Mouse (Mus musculus): ENCODE results near the gene Pkp3. TPM values are rescaled to one million over a fixed set of nuclear protein-coding genes. Genes with fewer than 3 reads are reported as not detected.
"Not testable (repeated sequence)": the region's sequence is repeated elsewhere in the genome, so short reads cannot be mapped to it uniquely, and the experiment has no call there.

Gene Pkp3
- 0.94 and 3.4 TPM in 2 replicates for polyA plus RNA-seq (2016; fragmentation: Nextera tagmentation; extraction: Ambion mirVana)

DNA sequence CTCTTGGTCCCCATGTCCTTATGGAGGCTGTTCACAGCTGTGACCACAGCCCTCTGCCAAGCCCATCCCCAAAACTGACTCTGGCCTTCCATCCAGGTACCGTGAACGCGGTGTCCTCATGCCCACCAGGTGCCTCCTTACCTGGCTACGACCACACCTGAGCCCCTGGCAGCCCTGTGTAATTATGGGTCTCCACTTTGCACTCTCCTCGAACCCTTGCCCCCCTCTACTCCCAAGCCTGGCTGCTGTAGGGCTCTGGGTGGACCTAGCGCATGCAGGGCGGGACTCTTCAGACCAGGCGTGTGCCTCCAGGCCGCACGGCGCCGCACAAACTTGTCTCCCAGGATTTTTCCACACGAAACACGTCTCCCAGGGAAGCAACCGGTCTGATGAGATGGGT lies at the start of gene Pkp3:
TSS of gene Pkp3 (plus strand) at position 378 of the 400 bp plus-strand sequence.
- no peaks in the 10 kb centered on the region for H3K9me3 ChIP-seq
- peaks cover 91% of the 10 kb centered on the region for H3K27me3 ChIP-seq (ENCODE audit: insufficient read depth, poor library complexity, severe bottlenecking)
- H3K4me1 ChIP-seq, result peaks cover 4% of the 10 kb centered on the region; the same call in 1 of the 2 replicates
- no peak within 1 kb of the TSS for H3K4me3 ChIP-seq
- no peak for DNase-seq (ENCODE audit: low spot score)
- H3K36me3 ChIP-seq, result no peaks in the 10 kb centered on the region
- 86% methylated on average over 15 of the region's 15 CpGs for WGBS
- 0 out of 2 replicates have a peak within 1 kb of the TSS, but pooled peaks have one; percentile 11 for H3K27ac ChIP-seq

GRCm38 (mm10) chr7:141028831-141029230 lies 49.2 kb upstream of the Pkp3 start, which contains the start of gene Gm17387:
Gm17387 (plus strand) TSS chr7:141029131.
- Histone ChIP-seq H3K4me3 (no peak within 1 kb of the TSS), H3K9me3 (no peaks in the 10 kb centered on the region), H3K4me1 (no peaks in the 10 kb centered on the region), H3K36me3 (no peaks in the 10 kb centered on the region), H3K27ac (no peak within 1 kb of the TSS), H3K27me3 (ENCODE audit: insufficient read depth, poor library complexity, severe bottlenecking) (no peaks in the 10 kb centered on the region)
- 88% methylated on average over 2 of the region's 2 CpGs for WGBS
- DNase-seq (ENCODE audit: low spot score), result no peak

GRCm38 (mm10) chr7:141030390-141030789 lies 47.6 kb upstream of the Pkp3 start:
- H3K36me3 ChIP-seq, result no peaks in the 10 kb centered on the region
- no peaks in the 10 kb centered on the region for H3K9me3 ChIP-seq
- no peaks in the 10 kb centered on the region for H3K27me3 ChIP-seq (ENCODE audit: insufficient read depth, poor library complexity, severe bottlenecking)
- no peak for DNase-seq (ENCODE audit: low spot score)
- H3K4me3 ChIP-seq, result no peak overlapping the region
- H3K27ac ChIP-seq, result no peak overlapping the region
- no peaks in the 10 kb centered on the region for H3K4me1 ChIP-seq
- 47% methylated on average over 3 of the region's 3 CpGs for WGBS

DNA sequence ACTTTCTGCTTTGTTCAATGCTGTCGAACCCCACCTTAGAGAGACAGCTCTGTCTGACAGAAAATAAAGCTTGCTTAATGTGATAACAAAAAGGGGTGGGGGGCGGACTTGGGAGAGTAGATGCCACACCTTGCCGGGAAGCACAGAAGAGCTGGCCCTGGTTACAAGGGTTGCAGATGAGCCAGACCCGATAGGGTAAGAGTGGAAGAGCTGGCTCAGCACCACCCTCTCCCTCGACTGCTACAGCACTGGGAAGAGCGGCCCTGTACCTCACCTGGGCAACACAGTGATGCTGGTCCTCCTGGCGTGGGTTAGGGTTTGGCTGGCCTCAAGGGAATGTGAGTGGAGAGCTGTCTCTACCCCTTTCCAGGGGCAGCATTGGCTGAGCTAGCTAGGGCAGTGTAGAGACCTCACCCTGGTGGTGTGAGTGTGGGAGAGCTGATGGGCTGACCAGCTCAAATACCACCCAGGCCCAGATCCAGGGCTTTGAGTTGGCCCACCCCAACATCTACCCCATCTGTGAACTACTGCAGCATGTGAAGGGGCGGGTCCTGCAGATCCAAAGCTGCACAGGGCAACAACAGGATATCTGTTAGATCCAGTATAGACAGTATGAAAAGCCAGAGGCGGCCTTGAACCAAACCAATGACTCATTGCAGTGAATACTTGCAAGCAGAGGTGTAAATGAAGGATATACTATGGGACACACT lies 45.4 kb upstream of the Pkp3 start:
- no peak overlapping the region for H3K4me3 ChIP-seq
- 63% methylated on average over 9 of the region's 9 CpGs for WGBS
- H3K27me3 ChIP-seq (ENCODE audit: insufficient read depth, poor library complexity, severe bottlenecking), result no peaks in the 10 kb centered on the region
- DNase-seq (ENCODE audit: low spot score), result no peak
- no peaks in the 10 kb centered on the region for H3K9me3 ChIP-seq
- H3K27ac ChIP-seq, result no peak overlapping the region
- no peaks in the 10 kb centered on the region for H3K4me1 ChIP-seq
- H3K36me3 ChIP-seq, result no peaks in the 10 kb centered on the region

DNA sequence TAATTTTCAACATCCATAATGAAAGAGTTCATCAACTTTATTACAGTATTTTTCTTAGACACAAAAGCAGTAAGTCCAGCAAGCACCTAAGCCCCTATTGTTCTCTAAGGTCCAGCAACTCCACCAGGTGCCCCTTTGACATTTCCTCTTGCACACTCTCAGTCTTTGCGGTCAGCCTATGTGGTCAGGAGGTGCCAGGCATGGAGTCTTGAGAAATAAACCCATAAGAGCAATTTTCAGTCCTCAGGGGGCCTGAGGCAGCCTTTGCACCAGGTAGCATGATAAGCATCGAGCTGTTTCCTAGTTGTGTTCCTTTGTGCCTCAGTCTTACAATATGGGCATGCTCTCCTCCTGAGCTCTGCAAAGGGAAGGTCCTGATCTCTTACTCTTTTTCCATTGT lies 41.4 kb upstream of the Pkp3 start:
- H3K4me1 ChIP-seq; DNase-seq (ENCODE audit: low spot score); H3K27ac ChIP-seq; H3K9me3 ChIP-seq; H3K27me3 ChIP-seq (ENCODE audit: insufficient read depth, poor library complexity, severe bottlenecking); H3K4me3 ChIP-seq; H3K36me3 ChIP-seq: not testable (repeated sequence)
- 83% methylated on average over 1 of the region's 2 CpGs for WGBS

DNA sequence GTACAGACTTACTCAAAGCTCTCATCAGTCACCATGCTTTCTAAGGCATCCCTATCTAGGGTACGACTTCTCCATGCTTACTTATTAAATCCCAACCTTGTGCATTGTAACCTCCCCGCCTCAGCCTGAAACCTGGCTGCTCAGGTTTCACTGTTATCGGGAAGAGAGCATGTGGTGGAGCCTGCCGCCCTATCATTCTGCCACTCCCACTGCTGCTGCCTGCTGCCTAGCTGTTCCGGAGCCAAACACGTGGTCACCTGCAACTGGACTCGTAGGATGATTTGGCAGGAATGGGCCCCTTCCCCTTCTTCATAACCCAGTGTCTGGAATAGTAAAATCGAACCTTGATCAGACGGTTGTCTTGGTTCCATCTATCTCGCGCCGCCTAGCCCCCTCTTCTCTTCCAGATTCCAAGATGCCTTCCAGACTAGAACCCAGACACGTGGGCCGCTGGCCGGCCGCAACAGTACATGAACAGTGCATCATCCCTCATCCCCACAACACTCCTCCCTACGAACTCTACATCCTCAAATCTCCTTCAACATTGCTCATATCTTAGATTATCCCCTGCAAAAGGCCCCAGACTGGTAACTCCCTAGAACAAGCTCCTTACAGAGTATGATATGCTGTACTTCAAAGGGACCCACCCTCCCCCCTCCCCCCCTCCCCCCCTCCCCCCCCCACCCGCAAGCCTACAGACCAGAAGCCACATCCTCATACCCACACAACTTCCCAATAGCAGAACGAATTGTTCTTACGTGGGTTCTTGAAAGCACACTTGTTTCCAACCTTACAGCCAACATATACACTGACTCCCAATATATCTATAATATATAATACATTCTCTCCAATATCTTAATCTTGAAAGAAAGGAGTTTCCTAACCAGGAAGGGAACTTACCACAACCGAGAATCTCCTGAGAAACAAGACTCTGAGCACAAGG lies 39.7 kb upstream of the Pkp3 start:
- no peak overlapping the region for H3K27ac ChIP-seq
- H3K27me3 ChIP-seq (ENCODE audit: insufficient read depth, poor library complexity, severe bottlenecking), result 0 out of 2 replicates have a peak, but pooled peaks cover 4% of the 10 kb centered on the region
- H3K36me3 ChIP-seq, result no peaks in the 10 kb centered on the region
- H3K9me3 ChIP-seq, result no peaks in the 10 kb centered on the region
- no peak overlapping the region for H3K4me3 ChIP-seq
- 67% methylated on average over 20 of the region's 21 CpGs for WGBS
- 0 out of 2 replicates have a peak, but pooled peaks cover 4% of the 10 kb centered on the region for H3K4me1 ChIP-seq
- no peak for DNase-seq (ENCODE audit: low spot score)

- Histone ChIP-seq H3K27me3 (ENCODE audit: insufficient read depth, poor library complexity, severe bottlenecking) (0 out of 2 replicates have a peak, but pooled peaks cover 6% of the 10 kb centered on the region), H3K36me3 (no peaks in the 10 kb centered on the region), H3K27ac (no peak overlapping the region), H3K4me3 (no peak overlapping the region), H3K9me3 (no peaks in the 10 kb centered on the region), H3K4me1 (0 out of 2 replicates have a peak, but pooled peaks cover 4% of the 10 kb centered on the region)
- 90% methylated on average over 4 of the region's 4 CpGs for WGBS
- DNase-seq (ENCODE audit: low spot score), result no peak
Observed at GRCm38 (mm10) chr7:141039386-141040107, 38.5 kb upstream of the Pkp3 start.

- Histone ChIP-seq H3K27ac (peak overlapping the region; percentile 12; the same call in 1 of the 2 replicates), H3K4me3 (peak overlapping the region; percentile 8; the same call in 1 of the 2 replicates), H3K27me3 (ENCODE audit: insufficient read depth, poor library complexity, severe bottlenecking) (0 out of 2 replicates have a peak, but pooled peaks cover 6% of the 10 kb centered on the region), H3K4me1 (0 out of 2 replicates have a peak, but pooled peaks cover 4% of the 10 kb centered on the region), H3K9me3 (no peaks in the 10 kb centered on the region), H3K36me3 (no peaks in the 10 kb centered on the region)
- 43% methylated on average over 6 of the region's 9 CpGs for WGBS
- DNase-seq (ENCODE audit: low spot score), result no peak
Observed at GRCm38 (mm10) chr7:141040867-141041606, 37.0 kb upstream of the Pkp3 start.

GRCm38 (mm10) chr7:141041661-141042060 lies 36.4 kb upstream of the Pkp3 start:
- peak overlapping the region; percentile 7; the same call in 1 of the 2 replicates for H3K27ac ChIP-seq
- H3K9me3 ChIP-seq, result no peaks in the 10 kb centered on the region
- no peak overlapping the region for H3K4me3 ChIP-seq
- H3K4me1 ChIP-seq, result 0 out of 2 replicates have a peak, but pooled peaks cover 4% of the 10 kb centered on the region
- no peaks in the 10 kb centered on the region for H3K36me3 ChIP-seq
- H3K27me3 ChIP-seq (ENCODE audit: insufficient read depth, poor library complexity, severe bottlenecking), result peaks cover 8% of the 10 kb centered on the region
- DNase-seq (ENCODE audit: low spot score), result peak; percentile 82
- WGBS, result 37% methylated on average over 5 of the region's 5 CpGs

DNA sequence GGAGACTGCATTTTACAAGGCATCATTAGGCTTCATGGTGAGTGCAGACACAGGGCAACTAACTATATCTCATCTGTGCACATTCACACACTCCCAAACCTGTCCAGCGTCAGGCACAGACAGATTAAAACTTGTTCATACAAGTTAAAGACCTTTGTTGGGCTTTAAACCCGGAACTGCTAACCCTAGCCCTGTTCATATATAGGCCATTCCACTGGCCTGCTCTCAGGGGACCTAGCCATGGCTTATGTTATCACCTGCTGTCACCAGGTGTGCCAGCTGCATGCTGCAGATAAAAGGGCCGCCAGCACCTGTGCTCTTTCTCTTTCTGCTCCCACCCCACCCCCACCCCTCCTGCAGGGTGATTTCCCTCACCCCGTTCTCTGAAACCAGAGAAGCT lies 35.5 kb upstream of the Pkp3 start:
- 35% methylated on average over 4 of the region's 4 CpGs for WGBS
- Histone ChIP-seq H3K27me3 (ENCODE audit: insufficient read depth, poor library complexity, severe bottlenecking) (peaks cover 14% of the 10 kb centered on the region), H3K4me1 (peaks cover 11% of the 10 kb centered on the region), H3K4me3 (no peak overlapping the region), H3K36me3 (no peaks in the 10 kb centered on the region), H3K9me3 (no peaks in the 10 kb centered on the region), H3K27ac (no peak overlapping the region)
- no peak for DNase-seq (ENCODE audit: low spot score)

DNA sequence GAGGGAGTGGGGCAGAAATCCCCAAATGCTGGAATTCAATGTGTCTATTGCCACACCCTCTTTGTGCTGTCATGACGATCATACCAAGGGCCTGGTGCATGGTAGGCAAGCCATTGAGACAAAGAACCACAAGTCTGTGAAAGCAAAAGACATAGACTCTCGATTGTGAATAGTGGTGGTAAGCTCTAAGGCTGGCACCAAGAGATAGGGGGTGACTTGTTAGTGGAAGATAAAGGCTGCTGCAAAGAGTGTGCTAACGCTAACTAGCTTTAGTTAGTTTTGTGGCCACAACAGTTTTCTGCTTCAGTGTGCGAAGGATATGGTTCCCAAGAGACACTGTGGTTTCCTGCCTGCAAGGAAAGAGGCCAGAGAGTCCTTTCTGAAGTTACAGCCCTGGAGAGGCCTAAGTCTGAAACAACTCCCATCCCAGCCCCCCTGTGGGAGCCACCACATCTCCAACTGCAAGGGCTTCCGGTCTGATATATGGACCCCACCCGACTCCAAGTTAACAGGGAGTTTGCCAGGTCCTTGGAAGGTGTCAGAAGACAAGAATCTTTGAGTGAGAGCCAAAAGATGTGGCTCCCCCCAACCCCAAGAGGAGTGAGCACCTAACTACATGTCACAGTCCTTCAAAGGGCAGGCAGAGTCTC lies 31.0 kb upstream of the Pkp3 start:
- WGBS, result 53% methylated on average over 6 of the region's 6 CpGs
- Histone ChIP-seq H3K36me3 (no peaks in the 10 kb centered on the region), H3K27ac (peak overlapping the region; percentile 70; the same call in 1 of the 2 replicates), H3K27me3 (ENCODE audit: insufficient read depth, poor library complexity, severe bottlenecking) (peaks cover 16% of the 10 kb centered on the region), H3K4me3 (peak overlapping the region; percentile 51), H3K9me3 (no peaks in the 10 kb centered on the region), H3K4me1 (peaks cover 18% of the 10 kb centered on the region)
- no peak for DNase-seq (ENCODE audit: low spot score)

All from heart, embryonic 10.5 days (tissue).